Mouse (Mus musculus): ENCODE measurements around the gene Slit3.

DNA sequence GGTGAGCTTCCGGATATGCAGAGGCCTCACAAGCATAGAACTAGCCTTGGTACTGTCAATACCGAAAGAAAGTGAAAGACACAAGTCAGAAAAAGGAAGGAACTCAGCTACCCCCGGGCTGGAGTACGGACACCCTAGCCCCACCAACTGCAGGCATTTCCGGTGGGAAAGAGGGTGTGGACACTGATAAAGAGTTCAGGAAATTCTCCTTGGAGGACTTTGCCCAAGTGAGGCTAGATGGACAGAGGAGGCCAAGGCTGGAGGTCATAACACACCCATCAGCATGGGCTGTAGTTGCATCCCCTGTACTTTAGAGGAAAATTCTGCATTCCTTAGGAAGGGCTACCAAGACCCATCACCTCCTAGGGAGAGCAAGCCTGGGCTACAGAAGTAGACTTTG lies 511.2 kb downstream of the Slit3 start:
- TF ChIP-seq ZMIZ1 (IDR thresholded peaks at IDR 0.05; ENCODE audit: low read depth, low read length) (no peak), HCFC1 (IDR thresholded peaks at IDR 0.05; ENCODE audit: low read depth, low read length) (no peak), POLR2A (IDR thresholded peaks at IDR 0.05; ENCODE audit: control insufficient read depth in 1 of 2, insufficient read depth in 1 of 2, low read depth in 1 of 2, low read length in 2 of 2, poor library complexity in 1 of 2) (no peak), CHD2 (IDR thresholded peaks at IDR 0.05; ENCODE audit: low read length) (no peak), ZKSCAN1 (IDR thresholded peaks at IDR 0.05; ENCODE audit: low read depth, low read length) (no peak), POLR2AphosphoS2 (IDR thresholded peaks at IDR 0.05; ENCODE audit: low read length) (no peak), SMC3 (IDR thresholded peaks at IDR 0.05; ENCODE audit: low read depth, low read length) (no peak), ZC3H11A (IDR thresholded peaks at IDR 0.05; ENCODE audit: low read depth, low read length) (no peak), TCF12 (IDR thresholded peaks at IDR 0.05; ENCODE audit: low read depth, low read length) (no peak), GATA1 (IDR thresholded peaks at IDR 0.05; ENCODE audit: low read depth, low read length) (no peak), EP300 (IDR thresholded peaks at IDR 0.05; ENCODE audit: low read depth in 1 of 2, low read length in 2 of 2) (no peak), CTCF (IDR thresholded peaks at IDR 0.05 in 2 of 3, conservative IDR thresholded peaks at IDR 0.05 in 1 of 3; ENCODE audit: control insufficient read depth in 1 of 3, insufficient read depth in 1 of 3, low read depth in 2 of 3, low read length in 3 of 3, poor library complexity in 1 of 3, severe bottlenecking in 1 of 3) (no peak)

Data from MEL (cell line).